In genomic region chr7:45451344-45451982, GRCm38 (mm10) we compare ENCODE assay signal across 8 mouse cellular contexts. TPM values are rescaled to one million over a fixed set of nuclear protein-coding genes. Genes with fewer than 3 reads are reported as not detected.
A peak's percentile ranks its signal among the peaks of the same experiment; 100 is the strongest.
DNase-seq lines count a peak whose midpoint lies in the region; ATAC-seq lines count a peak whose summit lies in the region.

No protein-coding gene starts in this region.

- H3K36me3 ChIP-seq in hindbrain, embryonic 14.5 days (replicated peaks; ENCODE audit: control insufficient read depth, insufficient read depth) = peaks cover 70% of the 10 kb centered on the region

- peaks cover under 1% of the 10 kb centered on the region; the same call in 1 of the 2 replicates for H3K4me1 ChIP-seq in hindbrain, embryonic 14.5 days (replicated peaks; ENCODE audit: control insufficient read depth, insufficient read depth, low read length)

- 51% methylated on average over 23 of the region's 23 CpGs for WGBS in hindbrain, embryonic 14.5 days

- H3K4me3 ChIP-seq in hindbrain, embryonic 14.5 days (replicated peaks; ENCODE audit: low read length) = no peak overlapping the region

- no peak overlapping the region for H3K4me2 ChIP-seq in hindbrain, embryonic 14.5 days (replicated peaks)

- 0 out of 2 replicates have a peak overlapping the region, but pooled peaks have one; percentile 0 for H3K9ac ChIP-seq in hindbrain, embryonic 14.5 days

- no peaks in the 10 kb centered on the region for H3K9me3 ChIP-seq in hindbrain, embryonic 14.5 days (ENCODE audit: control insufficient read depth, low read length)

- ATAC-seq in hindbrain, embryonic 14.5 days (ENCODE audit: low FRiP score) = peak; percentile 69

- peak; percentile 82 for DNase-seq in T-cell, adult 2 months (ENCODE audit: low spot score)
- peak; percentile 93 to 95 for DNase-seq in cerebellum, postnatal 14 days
- DNase-seq in frontal cortex, postnatal 36 days (ENCODE audit: low spot score in 2 of 2) = peak; percentile 91
- peak; percentile 84 for DNase-seq in hindbrain, embryonic 14.5 days (ENCODE audit: low spot score)
- peak; percentile 77 to 94 for DNase-seq in layer of hippocampus, postnatal 25 days (ENCODE audit: extremely low spot score in 1 of 2, low spot score in 1 of 2)
- peak; percentile 88 for DNase-seq in lung, postnatal 14 days
- DNase-seq in retina, postnatal 7 days (ENCODE audit: low read depth, low spot score) = peak; percentile 74
- DNase-seq in thymus, postnatal 4 days = peak; percentile 93

- no peak overlapping the region for H3K27ac ChIP-seq in hindbrain, embryonic 14.5 days

- H3K27me3 ChIP-seq in hindbrain, embryonic 14.5 days (ENCODE audit: control insufficient read depth, insufficient read depth, low read length) = no peaks in the 10 kb centered on the region

RNA-seq across cellular contexts. Expression of gene Ftl1, which starts 8.2 kb away (rescaled TPM):
- polyA plus RNA-seq in hindbrain, embryonic 14.5 days (2014; fragmentation: Nextera tagmentation; extraction: Ambion mirVana) = 4,936 and 5,483 TPM in 2 replicates
- total RNA-seq in layer of hippocampus, postnatal 25 days (2021) = 100 to 1,000 TPM; 204 to 228 TPM

RNA-seq across cellular contexts. Expression of gene Ruvbl2, which starts 13.6 kb away (rescaled TPM):
- polyA plus RNA-seq in hindbrain, embryonic 14.5 days (2014; fragmentation: Nextera tagmentation; extraction: Ambion mirVana) = 83.9 and 93.5 TPM in 2 replicates
- total RNA-seq in layer of hippocampus, postnatal 25 days (2021) = 10 to 100 TPM; 34.3 to 40.6 TPM

RNA-seq across cellular contexts. Expression of gene Bax, which starts 15.2 kb away (rescaled TPM):
- 182 and 190 TPM in 2 replicates for polyA plus RNA-seq in hindbrain, embryonic 14.5 days (2014; fragmentation: Nextera tagmentation; extraction: Ambion mirVana)
- total RNA-seq in layer of hippocampus, postnatal 25 days (2021) = 10 to 100 TPM; 81.6 to 82.1 TPM

RNA-seq across cellular contexts. Expression of gene Gys1, which starts 16.8 kb away (rescaled TPM):
- polyA plus RNA-seq in hindbrain, embryonic 14.5 days (2014; fragmentation: Nextera tagmentation; extraction: Ambion mirVana) = 17.8 and 21.6 TPM in 2 replicates
- 10 to 100 TPM; 13.9 to 16.5 TPM for total RNA-seq in layer of hippocampus, postnatal 25 days (2021)

RNA-seq across cellular contexts. Expression of gene Tulp2, which starts 30.2 kb away (rescaled TPM):
- polyA plus RNA-seq in hindbrain, embryonic 14.5 days (2014; fragmentation: Nextera tagmentation; extraction: Ambion mirVana) = 0.13 and 0.35 TPM in 2 replicates
- not detected for total RNA-seq in layer of hippocampus, postnatal 25 days (2021)
